8 mouse cellular contexts compared by ENCODE assay signal in genomic region chr1:177258034-177258342, GRCm38 (mm10). TPM values are rescaled to one million over a fixed set of nuclear protein-coding genes. Genes with fewer than 3 reads are reported as not detected.
DNase-seq lines count a peak whose midpoint lies in the region; ATAC-seq and TF ChIP-seq lines count a peak whose summit lies in the region.

Gene Akt3 (minus strand): TSS chr1:177258203.

- H3K9ac ChIP-seq in kidney, embryonic 16.5 days (replicated peaks; ENCODE audit: low read length): peak within 1 kb of the TSS; percentile 82
- peak within 1 kb of the TSS; percentile 96 for H3K9ac ChIP-seq in forebrain, embryonic 11.5 days (ENCODE audit: low read length)
- peak within 1 kb of the TSS; percentile 97 for H3K9ac ChIP-seq in hindbrain, embryonic 11.5 days (ENCODE audit: low read depth, low read length)
- H3K9ac ChIP-seq in liver, embryonic 13.5 days: peak within 1 kb of the TSS; percentile 84

- 0% methylated on average over 2 of the region's 32 CpGs for WGBS in kidney, embryonic 16.5 days
- WGBS in forebrain, embryonic 11.5 days: no CpG with 5 or more reads among the region's 32 CpGs
- no CpG with 5 or more reads among the region's 32 CpGs for WGBS in hindbrain, embryonic 11.5 days
- 20% methylated on average over 1 of the region's 32 CpGs for WGBS in liver, embryonic 13.5 days (ENCODE audit: insufficient replicate concordance)
- 7% methylated on average over 14 of the region's 32 CpGs for WGBS in small intestine, adult 2 months

- POLR2A ChIA-PET in Patski (lab: Charles Lee): interaction anchor here (0.7 kb wide), 2 partner anchors 184 to 1582 kb away, joined by 3 read pairs; no protein-coding TSS in a partner anchor

- ATAC-seq in kidney, embryonic 16.5 days (ENCODE audit: low FRiP score, low TSS enrichment): peak; percentile 58
- peak; percentile 41 for ATAC-seq in Patski
- peak; percentile 49 for ATAC-seq in forebrain, embryonic 11.5 days (replicated peaks; ENCODE audit: low FRiP score)
- peak; percentile 67 for ATAC-seq in hindbrain, embryonic 11.5 days (ENCODE audit: low FRiP score)
- peak; percentile 35 for ATAC-seq in liver, embryonic 13.5 days (ENCODE audit: low read depth)

- no peak for TF ChIP-seq CTCF in Patski (IDR thresholded peaks at IDR 0.05)
- TF ChIP-seq CTCF in small intestine, adult 2 months (IDR thresholded peaks at IDR 0.05; ENCODE audit: extremely low read depth, insufficient read length, insufficient replicate concordance, low read depth, low read length): no peak

- peaks cover 7% of the 10 kb centered on the region for H3K4me1 ChIP-seq in kidney, embryonic 16.5 days (ENCODE audit: insufficient read depth, low read length)
- no peaks in the 10 kb centered on the region; the same call in 1 of the 2 replicates for H3K4me1 ChIP-seq in forebrain, embryonic 11.5 days (replicated peaks; ENCODE audit: control insufficient read depth, insufficient read depth, low read length)
- H3K4me1 ChIP-seq in hindbrain, embryonic 11.5 days (replicated peaks; ENCODE audit: control insufficient read depth, insufficient read depth, low read length): no peaks in the 10 kb centered on the region
- peaks cover 19% of the 10 kb centered on the region for H3K4me1 ChIP-seq in liver, embryonic 13.5 days (replicated peaks)
- H3K4me1 ChIP-seq in small intestine, adult 2 months (ENCODE audit: control insufficient read depth, insufficient read depth, insufficient read length, low read length): peaks cover 8% of the 10 kb centered on the region

- H3K27me3 ChIP-seq in kidney, embryonic 16.5 days (ENCODE audit: insufficient read depth, low read length): no peaks in the 10 kb centered on the region
- no peaks in the 10 kb centered on the region for H3K27me3 ChIP-seq in Patski
- no peaks in the 10 kb centered on the region for H3K27me3 ChIP-seq in forebrain, embryonic 11.5 days (ENCODE audit: control insufficient read depth, insufficient read depth, low read length)
- no peaks in the 10 kb centered on the region for H3K27me3 ChIP-seq in hindbrain, embryonic 11.5 days (ENCODE audit: control insufficient read depth, insufficient read depth, low read length)
- peaks cover 17% of the 10 kb centered on the region for H3K27me3 ChIP-seq in liver, embryonic 13.5 days
- H3K27me3 ChIP-seq in small intestine, adult 2 months (ENCODE audit: control insufficient read depth, insufficient read depth, low read length): peaks cover 25% of the 10 kb centered on the region

- in situ Hi-C loops in Patski (cut with MboI; ENCODE audit: low pct_unique_long_range_greater_than_20kb): no loop called here

- CTCF ChIA-PET in Patski (lab: Charles Lee): no interaction called here

- no peak for TF ChIP-seq POLR2A in small intestine, adult 2 months (IDR thresholded peaks at IDR 0.05; ENCODE audit: low read depth, low read length)

- H3K4me2 ChIP-seq in kidney, embryonic 16.5 days (replicated peaks; ENCODE audit: low read depth, low read length): peak within 1 kb of the TSS; percentile 86
- H3K4me2 ChIP-seq in forebrain, embryonic 11.5 days (ENCODE audit: low read depth, low read length, severe bottlenecking): peak within 1 kb of the TSS; percentile 84
- H3K4me2 ChIP-seq in hindbrain, embryonic 11.5 days (replicated peaks; ENCODE audit: low read depth, low read length): peak within 1 kb of the TSS; percentile 71
- H3K4me2 ChIP-seq in liver, embryonic 13.5 days: peak within 1 kb of the TSS; percentile 97

- no peaks in the 10 kb centered on the region for H3K9me3 ChIP-seq in kidney, embryonic 16.5 days (ENCODE audit: low read length)
- H3K9me3 ChIP-seq in forebrain, embryonic 11.5 days (ENCODE audit: control insufficient read depth, low read length): no peaks in the 10 kb centered on the region
- no peaks in the 10 kb centered on the region for H3K9me3 ChIP-seq in hindbrain, embryonic 11.5 days (ENCODE audit: control insufficient read depth, low read length)
- H3K9me3 ChIP-seq in liver, embryonic 13.5 days (replicated peaks): no peaks in the 10 kb centered on the region

- H3K36me3 ChIP-seq in kidney, embryonic 16.5 days (ENCODE audit: insufficient read depth, low read length): no peaks in the 10 kb centered on the region
- H3K36me3 ChIP-seq in forebrain, embryonic 11.5 days (ENCODE audit: control insufficient read depth, insufficient read depth, low read length): no peaks in the 10 kb centered on the region
- no peaks in the 10 kb centered on the region for H3K36me3 ChIP-seq in hindbrain, embryonic 11.5 days (ENCODE audit: control insufficient read depth, insufficient read depth, low read length)
- H3K36me3 ChIP-seq in liver, embryonic 13.5 days: no peaks in the 10 kb centered on the region
- no peaks in the 10 kb centered on the region for H3K36me3 ChIP-seq in small intestine, adult 2 months (ENCODE audit: control insufficient read depth, insufficient read depth, low read length)

- peak within 1 kb of the TSS; percentile 96 for H3K27ac ChIP-seq in kidney, embryonic 16.5 days (ENCODE audit: low read length)
- H3K27ac ChIP-seq in forebrain, embryonic 11.5 days (ENCODE audit: low read depth, low read length): peak within 1 kb of the TSS; percentile 98
- H3K27ac ChIP-seq in hindbrain, embryonic 11.5 days (ENCODE audit: low read depth, low read length): peak within 1 kb of the TSS; percentile 100
- H3K27ac ChIP-seq in liver, embryonic 13.5 days: peak within 1 kb of the TSS; percentile 73
- peak within 1 kb of the TSS; percentile 79 for H3K27ac ChIP-seq in small intestine, adult 2 months (ENCODE audit: insufficient read depth, low read depth, low read length)

- peak within 1 kb of the TSS; percentile 68 for H3K4me3 ChIP-seq in kidney, embryonic 16.5 days (ENCODE audit: low read length)
- H3K4me3 ChIP-seq in forebrain, embryonic 11.5 days (ENCODE audit: low read depth, low read length): peak within 1 kb of the TSS; percentile 96
- H3K4me3 ChIP-seq in hindbrain, embryonic 11.5 days (ENCODE audit: low read depth, low read length): peak within 1 kb of the TSS; percentile 96
- peak within 1 kb of the TSS; percentile 78 for H3K4me3 ChIP-seq in liver, embryonic 13.5 days (replicated peaks)
- peak within 1 kb of the TSS; percentile 77 for H3K4me3 ChIP-seq in small intestine, adult 2 months (ENCODE audit: low read depth, low read length)

- no peak for DNase-seq in kidney, postnatal 10 days
- DNase-seq in Patski (ENCODE audit: low read depth, low spot score): no peak
- DNase-seq in forebrain, embryonic 11.5 days (ENCODE audit: low spot score): no peak
- no peak for DNase-seq in hindbrain, embryonic 11.5 days (ENCODE audit: low spot score)
- DNase-seq in liver, embryonic 13.5 days: no peak
- no peak for DNase-seq in spleen, adult 18-20 months

RNA-seq across cellular contexts. Expression of gene Akt3, which starts in this region (rescaled TPM):
- polyA plus RNA-seq in kidney, embryonic 16.5 days (2015; fragmentation: Nextera tagmentation; extraction: Ambion mirVana): 4.4 and 5.0 TPM in 2 replicates
- 29.6 TPM for polyA plus RNA-seq in Patski (2021)
- polyA plus RNA-seq in forebrain, embryonic 11.5 days (2014; fragmentation: Nextera tagmentation; extraction: Ambion mirVana): 20.5 and 21.0 TPM in 2 replicates
- polyA plus RNA-seq in hindbrain, embryonic 11.5 days (2014; fragmentation: Nextera tagmentation; extraction: Ambion mirVana): 28.9 and 29.8 TPM in 2 replicates
- 0.66 and 0.96 TPM in 2 replicates for polyA plus RNA-seq in liver, embryonic 13.5 days (2015; fragmentation: Nextera tagmentation; extraction: Ambion mirVana)
- 0.91 and 1.0 TPM in 2 replicates for polyA plus RNA-seq in small intestine, adult 2 months (2012; rRNA removed)

Comparison
In these comparisons a context has a peak if more than half of its experiments do, and no peak if none do; other contexts are left out.
1. Peak in ATAC-seq, H3K4me3 ChIP-seq, H3K27ac ChIP-seq, H3K9ac ChIP-seq and H3K4me2 ChIP-seq in liver, embryonic 13.5 days; RNA of the gene not detected or under 1 TPM.